Mouse (Mus musculus) ES-E14 (cell line): ENCODE results near the gene Zdhhc7.

Source experiments
- CHD2 ChIP-seq: IDR thresholded peaks from 2 replicates; pipeline ENCODE4 v1.6.1; 2014; ENCODE audit warnings: mild to moderate bottlenecking, low read depth, low read length, inconsistent platforms
- HCFC1 ChIP-seq: IDR thresholded peaks from 2 replicates; pipeline ENCODE4 v1.6.1; 2012; ENCODE audit warnings: low read length, inconsistent platforms, borderline replicate concordance; ENCODE audit not compliant: insufficient read depth
- MAFK ChIP-seq: IDR thresholded peaks from 2 replicates; pipeline ENCODE4 v1.6.1; 2014; ENCODE audit warnings: mild to moderate bottlenecking, low read depth, low read length, inconsistent platforms; ENCODE audit not compliant: insufficient read depth
- ZC3H11A ChIP-seq: IDR thresholded peaks from 2 replicates; pipeline ENCODE4 v1.6.1; 2012; ENCODE audit warnings: low read depth, mild to moderate bottlenecking, inconsistent platforms, low read length, borderline replicate concordance
- ZNF384 ChIP-seq: IDR thresholded peaks from 2 replicates; pipeline ENCODE4 v1.6.1; 2012; ENCODE audit warnings: low read depth, low read length, inconsistent platforms

GRCm38 (mm10) chr8:120063326-120063725 is 38.0 kb downstream of the Zdhhc7 start:
- TF ChIP-seq CHD2 (no peak), HCFC1 (no peak), ZNF384 (no peak), ZC3H11A (no peak), MAFK (no peak)
